Mouse (Mus musculus): ENCODE measurements around the gene Cyp2c69. TPM values are rescaled to one million over a fixed set of nuclear protein-coding genes. Genes with fewer than 3 reads are reported as not detected.
"Not testable (repeated sequence)": the region's sequence is repeated elsewhere in the genome, so short reads cannot be mapped to it uniquely, and the experiment has no call there.

Cyp2c69 gene
- polyA plus RNA-seq (2015; fragmentation: Nextera tagmentation; extraction: Ambion mirVana): not detected in 2 replicates

DNA sequence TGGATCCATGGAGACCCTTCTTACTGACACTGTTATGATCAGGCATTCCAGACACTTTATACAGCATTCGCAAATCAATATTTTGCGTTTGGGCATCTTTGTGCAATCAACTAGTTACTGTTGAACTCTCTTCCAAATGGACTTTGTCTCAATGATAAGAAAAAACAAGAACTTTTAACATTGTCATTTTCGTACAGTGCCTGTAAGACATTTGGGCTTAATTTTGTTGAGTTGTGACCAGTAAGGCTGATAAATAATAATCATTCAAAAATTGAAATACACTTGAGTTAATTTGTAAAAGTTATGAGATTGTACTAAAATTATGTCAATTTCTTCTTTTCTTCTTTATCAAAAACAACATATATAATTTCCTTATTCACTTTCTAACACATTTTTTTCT is at the start of gene Cyp2c69:
Gene Cyp2c69 (minus strand): TSS at position 101 of the 400 bp plus-strand sequence.
- WGBS: 88% methylated on average over 3 of the region's 3 CpGs
- H3K4me2 ChIP-seq (ENCODE audit: low read depth, low read length); ATAC-seq; H3K9ac ChIP-seq (ENCODE audit: low read depth, low read length); H3K27me3 ChIP-seq (replicated peaks; ENCODE audit: control insufficient read depth, insufficient read depth, low read length); H3K36me3 ChIP-seq (ENCODE audit: control insufficient read depth, insufficient read depth, low read length); H3K27ac ChIP-seq (ENCODE audit: low read length); H3K4me3 ChIP-seq (ENCODE audit: low read length); H3K9me3 ChIP-seq (ENCODE audit: control insufficient read depth, low read length); H3K4me1 ChIP-seq (ENCODE audit: control insufficient read depth, insufficient read depth, low read length): not testable (repeated sequence)

DNA sequence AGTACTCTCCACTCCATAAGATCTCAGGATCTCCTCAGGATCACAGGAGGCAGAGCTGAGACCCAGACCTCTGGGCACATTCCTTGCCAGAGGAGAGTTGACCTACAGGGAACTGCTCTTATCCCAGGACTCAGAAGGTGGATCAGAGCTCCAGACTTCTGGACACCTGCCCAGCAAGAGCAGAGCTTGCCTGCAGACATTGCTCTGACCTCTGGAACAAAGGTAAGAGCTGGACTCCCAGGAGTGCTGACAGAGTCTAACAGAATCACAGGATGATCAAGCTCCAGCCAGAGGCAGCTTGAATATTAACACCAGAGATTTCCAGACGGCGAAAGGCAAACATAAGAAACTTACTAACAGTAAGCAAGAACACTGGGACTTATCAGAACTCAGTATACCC is 48.8 kb upstream of the Cyp2c69 start:
- Histone ChIP-seq H3K27me3 (replicated peaks; ENCODE audit: control insufficient read depth, insufficient read depth, low read length) (no peaks in the 10 kb centered on the region), H3K9ac (ENCODE audit: low read depth, low read length) (no peak overlapping the region), H3K4me3 (ENCODE audit: low read length) (no peak overlapping the region), H3K27ac (ENCODE audit: low read length) (no peak overlapping the region), H3K4me1 (ENCODE audit: control insufficient read depth, insufficient read depth, low read length) (no peaks in the 10 kb centered on the region), H3K4me2 (ENCODE audit: low read depth, low read length) (no peak overlapping the region), H3K9me3 (ENCODE audit: control insufficient read depth, low read length) (no peaks in the 10 kb centered on the region), H3K36me3 (ENCODE audit: control insufficient read depth, insufficient read depth, low read length) (no peaks in the 10 kb centered on the region)
- ATAC-seq: no peak
- 72% methylated on average over 2 of the region's 2 CpGs for WGBS

DNA sequence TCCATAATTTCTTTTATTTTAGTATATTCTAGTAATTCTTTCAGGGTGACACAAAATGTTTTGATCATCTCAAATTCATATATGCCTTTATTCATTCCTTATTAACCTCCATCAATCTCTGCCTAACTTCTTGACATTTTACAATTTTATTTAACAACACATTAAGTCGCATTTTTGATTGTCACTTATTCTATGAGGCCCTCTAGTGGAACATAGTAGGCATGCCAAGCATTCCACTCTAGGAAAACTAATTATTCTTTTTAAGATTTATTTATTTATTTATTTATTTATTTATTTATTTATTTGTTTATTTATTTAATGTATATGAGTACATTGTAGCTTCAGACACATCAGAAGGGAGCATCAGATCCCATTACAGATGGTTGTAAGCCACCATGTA is 43.4 kb upstream of the Cyp2c69 start:
- WGBS: 71% methylated on average over 1 of the region's 1 CpGs
- no peaks in the 10 kb centered on the region for H3K4me1 ChIP-seq (ENCODE audit: control insufficient read depth, insufficient read depth, low read length)
- no peak for ATAC-seq

DNA sequence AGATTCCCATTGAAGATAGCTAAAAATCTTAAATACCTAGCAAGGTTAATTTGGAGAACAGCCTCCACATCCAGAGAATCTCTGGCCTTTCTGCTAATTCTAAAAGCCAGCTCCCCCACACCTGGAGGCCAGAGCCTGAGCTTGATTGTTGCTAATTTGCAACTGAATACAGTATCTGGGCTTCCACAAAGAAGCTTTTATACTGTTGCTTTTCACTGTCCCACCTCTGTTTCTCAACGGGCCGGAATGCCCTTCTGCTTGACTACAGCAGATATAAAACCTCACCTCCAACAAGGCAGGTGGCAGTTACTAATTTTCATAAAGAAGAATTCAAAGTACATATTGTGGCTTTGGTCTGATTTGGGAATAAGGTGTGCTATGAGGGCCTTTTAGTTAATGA is 15.1 kb upstream of the Cyp2c69 start:
- 96% methylated on average over 2 of the region's 2 CpGs for WGBS
- no peak overlapping the region for H3K9ac ChIP-seq (ENCODE audit: low read depth, low read length)

More for the DNA sequence above, 43.4 kb upstream of the Cyp2c69 start:
- H3K36me3 ChIP-seq (ENCODE audit: control insufficient read depth, insufficient read depth, low read length): no peaks in the 10 kb centered on the region
- no peak overlapping the region for H3K4me3 ChIP-seq (ENCODE audit: low read length)
- H3K9me3 ChIP-seq (ENCODE audit: control insufficient read depth, low read length): no peaks in the 10 kb centered on the region
- H3K9ac ChIP-seq (ENCODE audit: low read depth, low read length): no peak overlapping the region
- H3K27ac ChIP-seq (ENCODE audit: low read length): no peak overlapping the region
- no peak overlapping the region for H3K4me2 ChIP-seq (ENCODE audit: low read depth, low read length)
- H3K27me3 ChIP-seq (replicated peaks; ENCODE audit: control insufficient read depth, insufficient read depth, low read length): no peaks in the 10 kb centered on the region

DNA sequence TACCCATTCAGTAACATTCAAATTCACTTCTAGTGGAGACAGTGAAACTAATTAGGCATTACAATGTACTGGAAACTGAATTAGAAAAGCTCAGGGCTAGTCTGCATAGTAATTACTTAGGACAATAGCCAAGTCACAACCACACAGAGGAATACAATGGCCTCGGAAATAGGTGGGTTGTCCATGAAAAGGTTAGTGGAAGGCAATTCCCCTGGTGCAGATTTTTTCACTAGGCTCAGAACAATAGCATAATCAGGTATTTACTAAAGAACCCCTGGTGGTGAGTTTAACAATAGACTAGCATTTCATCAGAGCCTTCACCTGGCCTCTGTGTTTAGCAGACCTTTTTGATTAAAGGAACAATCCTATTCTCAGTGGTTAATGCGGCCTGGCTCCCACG is 3.5 kb upstream of the Cyp2c69 start:
- ATAC-seq; H3K27ac ChIP-seq (ENCODE audit: low read length); H3K36me3 ChIP-seq (ENCODE audit: control insufficient read depth, insufficient read depth, low read length); H3K4me3 ChIP-seq (ENCODE audit: low read length); H3K4me1 ChIP-seq (ENCODE audit: control insufficient read depth, insufficient read depth, low read length); H3K4me2 ChIP-seq (ENCODE audit: low read depth, low read length); H3K27me3 ChIP-seq (replicated peaks; ENCODE audit: control insufficient read depth, insufficient read depth, low read length); H3K9me3 ChIP-seq (ENCODE audit: control insufficient read depth, low read length); H3K9ac ChIP-seq (ENCODE audit: low read depth, low read length): not testable (repeated sequence)
- WGBS: 79% methylated on average over 3 of the region's 3 CpGs

More for the DNA sequence above, 15.1 kb upstream of the Cyp2c69 start:
- Histone ChIP-seq H3K4me2 (ENCODE audit: low read depth, low read length) (no peak overlapping the region), H3K36me3 (ENCODE audit: control insufficient read depth, insufficient read depth, low read length) (no peaks in the 10 kb centered on the region), H3K4me3 (ENCODE audit: low read length) (no peak overlapping the region), H3K9me3 (ENCODE audit: control insufficient read depth, low read length) (no peaks in the 10 kb centered on the region), H3K27ac (ENCODE audit: low read length) (no peak overlapping the region), H3K4me1 (ENCODE audit: control insufficient read depth, insufficient read depth, low read length) (no peaks in the 10 kb centered on the region), H3K27me3 (replicated peaks; ENCODE audit: control insufficient read depth, insufficient read depth, low read length) (no peaks in the 10 kb centered on the region)
- no peak for ATAC-seq

DNA sequence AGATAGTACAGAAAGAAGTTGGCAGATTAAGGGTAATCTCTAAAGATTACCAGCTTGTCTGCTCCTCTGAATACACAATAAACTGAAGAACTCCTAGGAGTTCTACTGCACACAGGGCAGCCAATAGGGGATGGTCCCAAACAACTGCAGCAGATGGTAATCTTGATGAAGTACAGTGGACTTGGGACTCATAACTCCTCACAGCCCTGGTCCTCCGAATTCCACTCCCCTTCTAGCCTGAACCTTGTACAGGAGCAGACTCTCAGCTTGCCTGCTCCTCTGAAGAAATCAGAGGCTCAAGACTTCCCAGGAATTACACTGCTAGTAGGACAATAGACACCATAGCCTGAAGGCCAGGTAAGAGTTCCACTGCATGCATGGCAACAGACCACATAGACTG is 20.5 kb downstream of the Cyp2c69 start:
- Histone ChIP-seq H3K4me1 (ENCODE audit: control insufficient read depth, insufficient read depth, low read length) (no peaks in the 10 kb centered on the region), H3K9ac (ENCODE audit: low read depth, low read length) (no peak overlapping the region), H3K4me3 (ENCODE audit: low read length) (no peak overlapping the region), H3K9me3 (ENCODE audit: control insufficient read depth, low read length) (no peaks in the 10 kb centered on the region), H3K4me2 (ENCODE audit: low read depth, low read length) (no peak overlapping the region), H3K27ac (ENCODE audit: low read length) (no peak overlapping the region), H3K36me3 (ENCODE audit: control insufficient read depth, insufficient read depth, low read length) (no peaks in the 10 kb centered on the region), H3K27me3 (replicated peaks; ENCODE audit: control insufficient read depth, insufficient read depth, low read length) (no peaks in the 10 kb centered on the region)
- ATAC-seq: peak; percentile 84
- WGBS: 54% methylated on average over 1 of the region's 1 CpGs

DNA sequence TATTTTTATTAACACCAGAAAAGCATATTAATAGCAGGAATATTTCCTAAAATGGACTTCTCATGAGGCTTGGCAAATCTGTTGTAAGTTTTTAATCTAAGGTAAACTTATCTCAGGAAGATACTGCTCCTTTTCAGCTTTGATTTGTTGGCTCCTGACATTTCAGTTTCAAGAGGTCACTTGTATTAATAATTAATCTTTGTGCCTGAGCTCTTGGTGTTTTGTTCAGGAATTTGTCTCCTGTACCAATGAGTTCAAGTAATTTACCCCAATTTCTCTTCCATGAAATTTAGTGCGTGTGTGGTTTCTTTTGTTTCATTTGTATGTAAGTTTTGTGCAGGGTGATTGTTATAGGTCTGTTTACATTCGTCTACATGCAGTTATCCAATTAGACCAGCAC is 65.7 kb downstream of the Cyp2c69 start:
- WGBS: 73% methylated on average over 2 of the region's 2 CpGs
- not testable (repeated sequence) for H3K27ac ChIP-seq (ENCODE audit: low read length); H3K27me3 ChIP-seq (replicated peaks; ENCODE audit: control insufficient read depth, insufficient read depth, low read length); H3K4me2 ChIP-seq (ENCODE audit: low read depth, low read length); ATAC-seq; H3K9ac ChIP-seq (ENCODE audit: low read depth, low read length); H3K4me3 ChIP-seq (ENCODE audit: low read length); H3K9me3 ChIP-seq (ENCODE audit: control insufficient read depth, low read length); H3K4me1 ChIP-seq (ENCODE audit: control insufficient read depth, insufficient read depth, low read length); H3K36me3 ChIP-seq (ENCODE audit: control insufficient read depth, insufficient read depth, low read length)

DNA sequence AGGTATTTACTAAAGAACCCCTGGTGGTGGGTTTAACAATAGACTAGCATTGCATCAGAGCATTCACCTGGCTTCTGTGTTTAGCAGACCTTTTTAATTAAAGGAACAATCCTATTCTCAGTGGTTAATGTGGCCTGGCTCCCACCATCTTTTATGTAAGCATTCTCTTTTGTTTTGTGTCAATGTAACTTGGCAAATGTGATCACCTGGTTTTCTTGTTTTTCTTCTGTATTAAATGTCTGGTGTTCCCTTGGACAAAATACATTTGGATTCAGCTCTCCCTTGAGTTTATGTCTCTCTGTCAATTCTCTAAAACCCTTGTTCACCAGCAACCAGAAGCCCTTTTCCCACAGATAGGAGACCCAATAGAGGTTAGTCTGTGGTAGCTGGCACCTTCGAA is 70.2 kb downstream of the Cyp2c69 start:
- H3K36me3 ChIP-seq (ENCODE audit: control insufficient read depth, insufficient read depth, low read length); H3K9me3 ChIP-seq (ENCODE audit: control insufficient read depth, low read length); H3K27me3 ChIP-seq (replicated peaks; ENCODE audit: control insufficient read depth, insufficient read depth, low read length); H3K4me2 ChIP-seq (ENCODE audit: low read depth, low read length); H3K4me1 ChIP-seq (ENCODE audit: control insufficient read depth, insufficient read depth, low read length); ATAC-seq; H3K27ac ChIP-seq (ENCODE audit: low read length); H3K9ac ChIP-seq (ENCODE audit: low read depth, low read length); H3K4me3 ChIP-seq (ENCODE audit: low read length): not testable (repeated sequence)
- 91% methylated on average over 1 of the region's 1 CpGs for WGBS

DNA sequence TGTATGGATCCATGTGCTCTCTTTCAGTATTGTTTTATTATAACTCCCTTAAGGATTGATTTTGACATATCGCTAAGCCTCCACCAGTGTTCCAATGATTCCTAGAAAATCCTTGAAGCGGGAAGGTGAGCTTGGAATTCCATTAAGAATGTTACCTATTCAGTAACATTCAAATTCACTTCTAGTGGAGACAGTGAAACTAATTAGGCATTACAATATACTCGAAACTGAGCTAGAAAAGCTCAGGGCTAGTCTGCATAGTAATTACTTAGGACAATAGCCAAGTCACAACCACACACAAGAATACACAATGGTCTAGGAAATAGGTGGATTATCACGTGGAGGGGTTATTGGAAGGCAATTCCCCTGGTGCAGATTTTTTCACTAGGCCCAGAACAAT is 70.6 kb downstream of the Cyp2c69 start:
- H3K4me3 ChIP-seq (ENCODE audit: low read length); H3K9me3 ChIP-seq (ENCODE audit: control insufficient read depth, low read length); H3K27ac ChIP-seq (ENCODE audit: low read length); H3K27me3 ChIP-seq (replicated peaks; ENCODE audit: control insufficient read depth, insufficient read depth, low read length); H3K9ac ChIP-seq (ENCODE audit: low read depth, low read length); H3K4me1 ChIP-seq (ENCODE audit: control insufficient read depth, insufficient read depth, low read length); H3K4me2 ChIP-seq (ENCODE audit: low read depth, low read length); ATAC-seq; H3K36me3 ChIP-seq (ENCODE audit: control insufficient read depth, insufficient read depth, low read length): not testable (repeated sequence)
- WGBS: 75% methylated on average over 4 of the region's 4 CpGs

DNA sequence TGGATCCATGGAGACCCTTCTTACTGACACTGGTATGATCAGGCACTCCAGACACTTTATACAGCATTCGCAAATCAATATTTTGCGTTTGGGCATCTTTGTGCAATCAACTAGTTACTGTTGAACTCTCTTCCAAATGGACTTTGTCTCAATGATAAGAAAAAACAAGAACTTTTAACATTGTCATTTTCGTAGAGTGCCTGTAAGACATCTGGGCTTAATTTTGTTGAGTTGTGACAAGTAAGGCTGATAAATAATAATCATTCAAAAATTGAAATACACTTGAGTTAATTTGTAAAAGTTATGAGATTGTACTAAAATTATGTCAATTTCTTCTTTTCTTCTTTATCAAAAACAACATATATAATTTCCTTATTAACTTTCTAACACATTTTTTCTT is 73.9 kb downstream of the Cyp2c69 start, which contains the start of gene Cyp2c40:
Gene Cyp2c40 (minus strand): TSS at position 101 of the 400 bp plus-strand sequence.
- H3K9ac ChIP-seq (ENCODE audit: low read depth, low read length); H3K4me1 ChIP-seq (ENCODE audit: control insufficient read depth, insufficient read depth, low read length); H3K9me3 ChIP-seq (ENCODE audit: control insufficient read depth, low read length); H3K27me3 ChIP-seq (replicated peaks; ENCODE audit: control insufficient read depth, insufficient read depth, low read length); H3K36me3 ChIP-seq (ENCODE audit: control insufficient read depth, insufficient read depth, low read length); H3K4me3 ChIP-seq (ENCODE audit: low read length); ATAC-seq; H3K4me2 ChIP-seq (ENCODE audit: low read depth, low read length); H3K27ac ChIP-seq (ENCODE audit: low read length): not testable (repeated sequence)
- WGBS: 82% methylated on average over 3 of the region's 3 CpGs
